Mouse (Mus musculus) frontal cortex, postnatal 10 days (tissue): Measurements from ENCODE around the gene Lpcat3.
"Not testable (repeated sequence)": the region's sequence is repeated elsewhere in the genome, so short reads cannot be mapped to it uniquely, and the experiment has no call there.

ENCODE experiments used
- DNase-seq, 2 experiments: peaks; one replicate each; pipeline ENCODE4 v3.0.0; 2022; ENCODE audit warnings: low spot score in 2 of 2, mixed read lengths in 1 of 2

Lpcat3 gene

GRCm38 (mm10) chr6:124662477-124663423, at the start of gene Lpcat3:
Lpcat3 (plus strand) TSS chr6:124663027.
- peak; percentile 98 for DNase-seq

- DNase-seq, result no peak
These were observed 37.2 kb upstream of the Lpcat3 start for GRCm38 (mm10) chr6:124625612-124626011.

GRCm38 (mm10) chr6:124626184-124626583, 36.6 kb upstream of the Lpcat3 start:
- not testable (repeated sequence) for DNase-seq

- DNase-seq, result no peak
These were observed 32.1 kb upstream of the Lpcat3 start for GRCm38 (mm10) chr6:124630763-124631162.

GRCm38 (mm10) chr6:124635985-124636384, 26.8 kb upstream of the Lpcat3 start, which contains the start of gene C1s2:
C1s2 (minus strand) TSS chr6:124636085.
- DNase-seq, result not testable (repeated sequence)

GRCm38 (mm10) chr6:124636858-124637460, 25.9 kb upstream of the Lpcat3 start:
- not testable (repeated sequence) for DNase-seq

- DNase-seq, result no peak
These were observed 22.8 kb upstream of the Lpcat3 start for GRCm38 (mm10) chr6:124640041-124640440.

- DNase-seq, result peak in 1 of 2 experiments; percentile 27
These were observed 21.8 kb upstream of the Lpcat3 start for GRCm38 (mm10) chr6:124640997-124641396.

- no peak for DNase-seq
These were observed 16.4 kb upstream of the Lpcat3 start for GRCm38 (mm10) chr6:124646394-124646793.

- no peak for DNase-seq
These were observed 6.9 kb upstream of the Lpcat3 start for GRCm38 (mm10) chr6:124655893-124656292.

GRCm38 (mm10) chr6:124658067-124658466, 4.8 kb upstream of the Lpcat3 start:
- no peak for DNase-seq

- no peak for DNase-seq
These were observed 1.5 kb upstream of the Lpcat3 start for GRCm38 (mm10) chr6:124661156-124661806.

GRCm38 (mm10) chr6:124661995-124662394, 832 bp upstream of the Lpcat3 start:
- no peak for DNase-seq

- DNase-seq, result no peak
These were observed 583 bp downstream of the Lpcat3 start for GRCm38 (mm10) chr6:124663424-124663795.

GRCm38 (mm10) chr6:124664256-124664655, 1.4 kb downstream of the Lpcat3 start:
- DNase-seq, result no peak

GRCm38 (mm10) chr6:124665011-124665410, 2.2 kb downstream of the Lpcat3 start:
- no peak for DNase-seq

GRCm38 (mm10) chr6:124669234-124669859, 6.5 kb downstream of the Lpcat3 start:
- DNase-seq, result no peak

GRCm38 (mm10) chr6:124670281-124670900, 7.6 kb downstream of the Lpcat3 start:
- no peak for DNase-seq

- DNase-seq, result no peak
These were observed 9.3 kb downstream of the Lpcat3 start for GRCm38 (mm10) chr6:124672100-124672499.

GRCm38 (mm10) chr6:124673619-124674018, 10.8 kb downstream of the Lpcat3 start:
- peak in 1 of 2 experiments; percentile 26 for DNase-seq

- no peak for DNase-seq
These were observed 11.8 kb downstream of the Lpcat3 start for GRCm38 (mm10) chr6:124674591-124674990.
